Mouse (Mus musculus): Measurements from ENCODE around the gene Wfdc12. TPM values are rescaled to one million over a fixed set of nuclear protein-coding genes. Genes with fewer than 3 reads are reported as not detected.
"Not testable (repeated sequence)": the region's sequence is repeated elsewhere in the genome, so short reads cannot be mapped to it uniquely, and the experiment has no call there.

Gene Wfdc12
- polyA plus RNA-seq, 1 experiment from 2014 or later: not detected

GRCm38 (mm10) chr2:164206011-164206410 is 15.6 kb upstream of the Wfdc12 start:
- not testable (repeated sequence) for H3K27ac ChIP-seq (replicated peaks; ENCODE audit: low read depth, low read length); H3K4me3 ChIP-seq (ENCODE audit: low read depth, low read length); H3K4me2 ChIP-seq (ENCODE audit: low read depth, low read length); H3K9ac ChIP-seq (ENCODE audit: low read depth, low read length); H3K36me3 ChIP-seq (ENCODE audit: control insufficient read depth, insufficient read depth, low read length); H3K4me1 ChIP-seq (ENCODE audit: control insufficient read depth, insufficient read depth, low read length); ATAC-seq (ENCODE audit: low read depth); H3K9me3 ChIP-seq (ENCODE audit: control insufficient read depth, low read length); DNase-seq (ENCODE audit: low spot score); H3K27me3 ChIP-seq (replicated peaks; ENCODE audit: control insufficient read depth, insufficient read depth, low read length)
- 92% methylated on average over 10 of the region's 10 CpGs for WGBS

GRCm38 (mm10) chr2:164199626-164200327 is 9.4 kb upstream of the Wfdc12 start, which contains the start of gene Wfdc15a:
Gene Wfdc15a (minus strand): TSS chr2:164200130.
- no peaks in the 10 kb centered on the region for H3K9me3 ChIP-seq (ENCODE audit: control insufficient read depth, low read length)
- H3K27ac ChIP-seq (replicated peaks; ENCODE audit: low read depth, low read length): no peak within 1 kb of the TSS
- no peaks in the 10 kb centered on the region for H3K36me3 ChIP-seq (ENCODE audit: control insufficient read depth, insufficient read depth, low read length)
- H3K4me2 ChIP-seq (ENCODE audit: low read depth, low read length): no peak within 1 kb of the TSS
- ATAC-seq (ENCODE audit: low read depth) (no peak), DNase-seq (ENCODE audit: low spot score) (no peak)
- WGBS: 72% methylated on average over 20 of the region's 20 CpGs
- H3K9ac ChIP-seq (ENCODE audit: low read depth, low read length): no peak within 1 kb of the TSS
- H3K4me1 ChIP-seq (ENCODE audit: control insufficient read depth, insufficient read depth, low read length): no peaks in the 10 kb centered on the region
- no peak within 1 kb of the TSS for H3K4me3 ChIP-seq (ENCODE audit: low read depth, low read length)
- H3K27me3 ChIP-seq (replicated peaks; ENCODE audit: control insufficient read depth, insufficient read depth, low read length): no peaks in the 10 kb centered on the region

DNA sequence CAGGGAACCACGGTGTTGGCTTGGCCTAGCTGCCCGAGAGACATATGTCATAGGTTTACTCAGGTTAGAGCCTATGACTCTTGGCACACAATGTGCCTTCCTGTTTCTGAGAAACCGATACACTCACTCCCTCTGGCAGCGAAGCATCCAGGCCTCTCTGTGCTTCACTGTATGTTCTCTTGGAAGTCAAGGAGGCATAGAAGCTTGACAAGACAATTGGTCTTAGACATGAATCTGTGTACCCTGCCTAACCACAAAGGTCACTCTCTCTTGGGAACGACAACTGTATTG is 6.2 kb upstream of the Wfdc12 start:
- ATAC-seq (ENCODE audit: low read depth): no peak
- H3K36me3 ChIP-seq (ENCODE audit: control insufficient read depth, insufficient read depth, low read length): no peaks in the 10 kb centered on the region
- H3K27ac ChIP-seq (replicated peaks; ENCODE audit: low read depth, low read length): no peak overlapping the region
- no peaks in the 10 kb centered on the region for H3K27me3 ChIP-seq (replicated peaks; ENCODE audit: control insufficient read depth, insufficient read depth, low read length)
- H3K4me3 ChIP-seq (ENCODE audit: low read depth, low read length): no peak overlapping the region
- H3K4me2 ChIP-seq (ENCODE audit: low read depth, low read length): no peak overlapping the region
- H3K9ac ChIP-seq (ENCODE audit: low read depth, low read length): no peak overlapping the region
- no peaks in the 10 kb centered on the region for H3K4me1 ChIP-seq (ENCODE audit: control insufficient read depth, insufficient read depth, low read length)
- WGBS: 78% methylated on average over 5 of the region's 5 CpGs
- no peaks in the 10 kb centered on the region for H3K9me3 ChIP-seq (ENCODE audit: control insufficient read depth, low read length)
- DNase-seq (ENCODE audit: low spot score): no peak

DNA sequence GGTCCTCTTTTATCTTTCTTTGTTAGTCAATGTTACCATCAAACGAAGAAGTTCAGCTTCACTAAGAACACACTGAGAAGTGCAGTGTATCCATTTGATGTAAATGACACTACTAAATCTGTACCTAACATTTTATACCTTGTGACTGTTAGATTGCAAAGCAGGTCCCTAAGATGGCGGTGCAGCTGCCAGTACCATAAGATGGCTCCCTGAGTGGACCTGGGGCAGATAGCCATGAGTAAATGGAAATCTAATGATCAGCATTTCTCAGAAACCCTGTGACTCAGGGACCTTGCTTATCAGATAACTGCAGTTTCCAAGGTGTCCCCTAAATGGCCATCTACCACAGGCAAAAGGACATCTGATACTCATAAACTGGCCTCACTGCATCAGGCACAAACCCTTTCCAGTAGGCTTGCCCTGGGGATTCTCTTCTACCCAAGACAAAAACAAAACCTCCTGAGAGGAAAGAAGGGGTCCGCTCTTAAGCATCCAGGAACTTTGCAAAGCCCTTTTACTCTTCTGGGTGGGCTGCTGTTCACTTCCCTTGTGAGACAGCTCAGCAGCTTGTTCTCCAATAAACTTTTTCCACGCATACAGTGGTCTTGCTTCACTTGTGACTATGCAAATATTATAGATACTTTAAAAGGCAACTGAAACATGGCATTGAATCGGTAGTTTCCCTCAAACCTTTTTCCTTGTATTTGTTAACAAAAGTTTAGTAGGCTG is 5.7 kb upstream of the Wfdc12 start:
- 84% methylated on average over 5 of the region's 5 CpGs for WGBS
- no peak for DNase-seq (ENCODE audit: low spot score)

GRCm38 (mm10) chr2:164194959-164195630 is 4.7 kb upstream of the Wfdc12 start:
- Histone ChIP-seq H3K27me3 (replicated peaks; ENCODE audit: control insufficient read depth, insufficient read depth, low read length) (no peaks in the 10 kb centered on the region), H3K4me3 (ENCODE audit: low read depth, low read length) (no peak overlapping the region), H3K4me2 (ENCODE audit: low read depth, low read length) (no peak overlapping the region), H3K27ac (replicated peaks; ENCODE audit: low read depth, low read length) (no peak overlapping the region), H3K36me3 (ENCODE audit: control insufficient read depth, insufficient read depth, low read length) (no peaks in the 10 kb centered on the region), H3K9ac (ENCODE audit: low read depth, low read length) (no peak overlapping the region), H3K4me1 (ENCODE audit: control insufficient read depth, insufficient read depth, low read length) (no peaks in the 10 kb centered on the region), H3K9me3 (ENCODE audit: control insufficient read depth, low read length) (no peaks in the 10 kb centered on the region)
- DNase-seq (ENCODE audit: low spot score) (no peak), ATAC-seq (ENCODE audit: low read depth) (no peak)
- 77% methylated on average over 5 of the region's 5 CpGs for WGBS

More for the DNA sequence above, 5.7 kb upstream of the Wfdc12 start:
- Histone ChIP-seq H3K27me3 (replicated peaks; ENCODE audit: control insufficient read depth, insufficient read depth, low read length) (no peaks in the 10 kb centered on the region), H3K36me3 (ENCODE audit: control insufficient read depth, insufficient read depth, low read length) (no peaks in the 10 kb centered on the region), H3K9me3 (ENCODE audit: control insufficient read depth, low read length) (no peaks in the 10 kb centered on the region), H3K9ac (ENCODE audit: low read depth, low read length) (no peak overlapping the region), H3K4me1 (ENCODE audit: control insufficient read depth, insufficient read depth, low read length) (no peaks in the 10 kb centered on the region), H3K4me2 (ENCODE audit: low read depth, low read length) (no peak overlapping the region), H3K4me3 (ENCODE audit: low read depth, low read length) (no peak overlapping the region), H3K27ac (replicated peaks; ENCODE audit: low read depth, low read length) (no peak overlapping the region)
- no peak for ATAC-seq (ENCODE audit: low read depth)

- Histone ChIP-seq H3K27me3 (replicated peaks; ENCODE audit: control insufficient read depth, insufficient read depth, low read length) (no peaks in the 10 kb centered on the region), H3K4me1 (ENCODE audit: control insufficient read depth, insufficient read depth, low read length) (no peaks in the 10 kb centered on the region), H3K4me3 (ENCODE audit: low read depth, low read length) (no peak overlapping the region), H3K27ac (replicated peaks; ENCODE audit: low read depth, low read length) (no peak overlapping the region), H3K9me3 (ENCODE audit: control insufficient read depth, low read length) (no peaks in the 10 kb centered on the region; the same call in 1 of the 2 replicates), H3K9ac (ENCODE audit: low read depth, low read length) (no peak overlapping the region), H3K4me2 (ENCODE audit: low read depth, low read length) (no peak overlapping the region), H3K36me3 (ENCODE audit: control insufficient read depth, insufficient read depth, low read length) (no peaks in the 10 kb centered on the region)
- no peak for ATAC-seq (ENCODE audit: low read depth)
- no peak for DNase-seq (ENCODE audit: low spot score)
Measured at GRCm38 (mm10) chr2:164192279-164192678, 1.9 kb upstream of the Wfdc12 start.

GRCm38 (mm10) chr2:164188722-164189121 is 1.7 kb downstream of the Wfdc12 start:
- H3K27me3 ChIP-seq (replicated peaks; ENCODE audit: control insufficient read depth, insufficient read depth, low read length): no peaks in the 10 kb centered on the region
- no peak overlapping the region for H3K4me3 ChIP-seq (ENCODE audit: low read depth, low read length)
- no peak overlapping the region for H3K27ac ChIP-seq (replicated peaks; ENCODE audit: low read depth, low read length)
- H3K36me3 ChIP-seq (ENCODE audit: control insufficient read depth, insufficient read depth, low read length): no peaks in the 10 kb centered on the region
- H3K4me2 ChIP-seq (ENCODE audit: low read depth, low read length): no peak overlapping the region
- no peaks in the 10 kb centered on the region; the same call in 1 of the 2 replicates for H3K9me3 ChIP-seq (ENCODE audit: control insufficient read depth, low read length)
- no peak for DNase-seq (ENCODE audit: low spot score)
- no peak for ATAC-seq (ENCODE audit: low read depth)
- WGBS: 34% methylated on average over 5 of the region's 5 CpGs
- H3K9ac ChIP-seq (ENCODE audit: low read depth, low read length): no peak overlapping the region
- H3K4me1 ChIP-seq (ENCODE audit: control insufficient read depth, insufficient read depth, low read length): no peaks in the 10 kb centered on the region

DNA sequence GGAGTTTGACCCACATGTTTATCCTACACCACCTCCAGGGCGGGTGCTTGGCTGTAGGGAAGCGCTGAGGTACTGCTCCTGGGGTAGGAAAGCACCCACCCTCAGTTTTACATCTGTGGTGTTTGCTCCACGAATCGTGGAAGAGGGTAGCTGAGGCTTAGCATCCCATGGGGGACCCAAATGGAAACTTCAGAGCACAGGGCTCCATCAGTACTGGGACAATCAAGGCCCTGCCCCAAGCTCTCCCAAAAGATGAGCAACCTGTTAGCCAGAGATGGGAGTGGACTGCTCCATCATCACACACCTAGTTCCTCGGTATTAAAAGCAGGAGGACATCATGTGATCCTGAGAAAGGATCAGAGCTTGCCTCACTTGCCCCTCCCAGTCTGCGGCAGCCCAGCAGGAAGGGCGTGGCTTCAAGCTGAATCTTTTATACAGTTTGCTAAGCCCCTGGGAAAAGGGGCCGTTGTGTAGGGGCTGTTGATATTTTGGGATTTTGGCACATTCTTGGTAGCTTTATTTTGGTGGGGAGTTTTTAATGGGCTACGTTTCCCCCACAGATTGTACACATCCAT is 6.2 kb downstream of the Wfdc12 start:
- H3K4me3 ChIP-seq (ENCODE audit: low read depth, low read length): no peak overlapping the region
- H3K27me3 ChIP-seq (replicated peaks; ENCODE audit: control insufficient read depth, insufficient read depth, low read length): no peaks in the 10 kb centered on the region
- 39% methylated on average over 9 of the region's 9 CpGs for WGBS
- ATAC-seq (ENCODE audit: low read depth): no peak
- H3K4me1 ChIP-seq (ENCODE audit: control insufficient read depth, insufficient read depth, low read length): no peaks in the 10 kb centered on the region
- H3K36me3 ChIP-seq (ENCODE audit: control insufficient read depth, insufficient read depth, low read length): no peaks in the 10 kb centered on the region
- H3K4me2 ChIP-seq (ENCODE audit: low read depth, low read length): no peak overlapping the region
- DNase-seq (ENCODE audit: low spot score): peak; percentile 43
- H3K9ac ChIP-seq (ENCODE audit: low read depth, low read length): no peak overlapping the region
- H3K9me3 ChIP-seq (ENCODE audit: control insufficient read depth, low read length): no peaks in the 10 kb centered on the region; the same call in 1 of the 2 replicates
- no peak overlapping the region for H3K27ac ChIP-seq (replicated peaks; ENCODE audit: low read depth, low read length)
